Mouse (Mus musculus) spleen, embryonic (tissue): ENCODE results near the gene Hnrnpa1.
"Not testable (repeated sequence)": the region's sequence is repeated elsewhere in the genome, so short reads cannot be mapped to it uniquely, and the experiment has no call there.

Experiments used
- CTCF ChIA-PET: fragments of 350-600 bp; sonication (Branson Sonifier 250); formaldehyde crosslinking; loops from one replicate; lab custom pipeline; 2022; lab: Charles Lee

Hnrnpa1 gene

DNA sequence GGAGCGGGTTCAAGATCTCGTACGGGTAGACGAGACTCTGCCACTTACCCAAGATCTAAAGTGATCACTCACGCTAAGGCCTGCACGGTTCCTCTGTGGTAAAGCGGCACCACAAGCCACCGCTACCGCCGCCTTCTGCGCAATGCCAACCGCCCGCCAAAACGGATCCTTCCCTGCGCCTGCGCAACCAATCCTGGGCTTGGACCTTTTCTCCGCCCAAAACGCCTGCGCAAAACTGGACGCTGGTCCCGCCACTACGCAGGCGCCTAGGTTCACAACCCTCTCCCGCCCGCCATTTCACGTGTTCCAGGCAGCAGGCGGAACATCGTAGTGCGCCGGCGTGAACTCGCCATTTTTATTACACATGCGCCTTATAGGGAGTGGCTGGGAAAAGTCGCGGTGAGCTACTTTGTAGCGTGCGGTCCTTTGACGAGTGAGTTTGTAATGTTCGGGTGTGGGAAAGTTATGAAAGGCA, 510 bp upstream of the Hnrnpa1 start, which contains the start of gene Cbx5:
Cbx5 (minus strand) TSS at position 132 of the 475 bp plus-strand sequence.
- CTCF ChIA-PET: interaction anchor here (0.6 to 0.7 kb wide), 2 partner anchors 65 to 835 kb away, joined by 3 read pairs; no protein-coding TSS in a partner anchor

DNA sequence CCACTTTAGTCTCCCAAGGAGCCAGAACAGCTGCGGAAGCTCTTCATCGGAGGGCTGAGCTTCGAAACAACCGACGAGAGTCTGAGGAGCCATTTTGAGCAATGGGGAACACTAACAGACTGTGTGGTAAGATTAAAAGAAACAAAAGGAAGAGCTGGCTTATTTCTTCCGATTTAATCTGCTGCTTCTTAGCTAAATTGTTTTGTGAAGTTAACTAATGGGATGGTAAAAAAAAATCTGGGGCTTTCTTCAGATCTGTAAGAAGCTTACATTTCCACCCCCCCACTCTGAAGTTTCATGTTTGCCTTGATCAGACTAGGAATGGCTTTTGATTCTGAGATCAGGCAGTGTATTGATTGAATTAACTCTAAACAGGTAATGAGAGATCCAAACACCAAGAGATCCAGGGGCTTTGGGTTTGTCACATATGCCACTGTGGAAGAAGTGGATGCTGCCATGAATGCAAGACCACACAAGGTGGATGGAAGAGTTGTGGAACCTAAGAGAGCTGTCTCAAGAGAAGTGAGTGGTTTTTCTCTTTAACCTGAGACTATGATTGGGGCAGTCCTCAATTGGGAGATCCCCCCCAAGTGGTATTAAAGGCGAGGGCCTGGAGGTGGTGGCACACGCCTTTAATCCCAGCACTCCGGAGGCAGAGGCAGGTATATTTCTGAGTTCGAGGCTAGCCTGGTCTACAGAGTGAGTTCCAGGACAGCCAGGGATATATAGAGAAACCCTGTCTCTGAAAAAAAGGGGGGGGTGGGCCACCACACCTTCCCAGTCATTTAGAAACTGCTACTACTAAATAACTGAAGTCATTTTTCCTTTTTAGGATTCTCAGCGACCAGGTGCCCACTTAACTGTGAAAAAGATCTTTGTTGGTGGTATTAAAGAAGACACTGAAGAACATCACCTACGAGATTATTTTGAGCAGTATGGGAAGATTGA, 1.1 kb downstream of the Hnrnpa1 start:
- CTCF ChIA-PET: interaction anchor here (0.7 to 0.8 kb wide), 2 partner anchors 8 to 64 kb away, joined by 3 read pairs; no protein-coding TSS in a partner anchor

DNA sequence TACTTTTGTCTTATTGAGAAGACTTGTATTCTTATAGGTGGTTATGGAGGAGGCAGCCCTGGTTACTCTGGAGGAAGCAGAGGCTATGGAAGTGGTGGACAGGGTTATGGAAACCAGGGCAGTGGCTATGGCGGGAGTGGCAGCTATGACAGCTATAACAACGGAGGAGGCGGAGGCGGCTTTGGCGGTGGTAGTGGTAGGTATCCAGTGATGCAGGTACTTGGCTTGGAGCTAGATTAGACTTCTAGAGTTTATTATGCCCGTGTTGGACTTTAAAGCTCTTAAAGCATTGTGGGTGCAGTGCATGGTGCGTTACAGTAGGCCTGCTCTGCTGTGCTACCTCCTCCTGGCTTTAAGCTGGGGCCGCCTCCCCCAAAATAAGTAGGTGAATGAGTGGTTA, 2.7 kb downstream of the Hnrnpa1 start:
- CTCF ChIA-PET: interaction anchor here (0.5 to 1.1 kb wide), 4 partner anchors 11 to 775 kb away, joined by 3 to 6 read pairs (median 3); no protein-coding TSS in a partner anchor

GRCm38 (mm10) chr15:103245616-103246015, 5.4 kb downstream of the Hnrnpa1 start:
- CTCF ChIA-PET: no interaction called here

DNA sequence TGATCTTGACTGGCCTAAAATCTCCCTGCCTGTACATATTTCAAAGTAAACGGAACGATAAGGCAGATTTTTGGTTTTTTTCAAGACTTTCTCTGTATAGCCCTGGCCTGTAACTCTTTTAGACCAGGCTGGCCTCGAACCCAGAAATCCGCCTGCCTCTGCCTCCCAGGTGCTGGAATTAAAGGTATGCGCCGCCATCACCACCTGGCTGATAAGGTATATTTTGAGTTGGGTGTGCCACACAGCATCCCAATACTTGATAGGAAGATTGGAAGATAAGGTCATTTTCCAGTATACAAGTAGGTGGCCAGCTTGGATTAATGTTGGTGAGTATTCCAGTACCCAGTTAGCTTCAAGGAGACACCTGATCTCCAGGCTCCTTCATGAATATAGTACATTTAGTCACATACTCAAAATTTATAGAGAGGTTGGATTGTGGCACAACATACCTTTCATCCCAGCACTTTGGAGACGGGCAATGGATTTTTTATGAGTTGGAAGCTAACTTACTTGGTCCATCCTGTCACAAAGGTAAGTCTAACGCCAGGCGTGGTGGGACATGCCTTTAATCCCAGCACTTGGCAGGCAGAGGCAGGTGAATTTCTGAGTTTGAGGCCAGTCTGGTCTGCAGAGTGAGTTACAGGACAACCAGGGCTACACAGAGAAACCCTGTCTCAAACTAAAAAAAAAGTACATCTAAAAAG, 7.0 kb downstream of the Hnrnpa1 start:
- CTCF ChIA-PET: interaction anchor here (1.0 kb wide), 1 partner anchor 33 kb away, joined by 5 read pairs; no protein-coding TSS in a partner anchor

DNA sequence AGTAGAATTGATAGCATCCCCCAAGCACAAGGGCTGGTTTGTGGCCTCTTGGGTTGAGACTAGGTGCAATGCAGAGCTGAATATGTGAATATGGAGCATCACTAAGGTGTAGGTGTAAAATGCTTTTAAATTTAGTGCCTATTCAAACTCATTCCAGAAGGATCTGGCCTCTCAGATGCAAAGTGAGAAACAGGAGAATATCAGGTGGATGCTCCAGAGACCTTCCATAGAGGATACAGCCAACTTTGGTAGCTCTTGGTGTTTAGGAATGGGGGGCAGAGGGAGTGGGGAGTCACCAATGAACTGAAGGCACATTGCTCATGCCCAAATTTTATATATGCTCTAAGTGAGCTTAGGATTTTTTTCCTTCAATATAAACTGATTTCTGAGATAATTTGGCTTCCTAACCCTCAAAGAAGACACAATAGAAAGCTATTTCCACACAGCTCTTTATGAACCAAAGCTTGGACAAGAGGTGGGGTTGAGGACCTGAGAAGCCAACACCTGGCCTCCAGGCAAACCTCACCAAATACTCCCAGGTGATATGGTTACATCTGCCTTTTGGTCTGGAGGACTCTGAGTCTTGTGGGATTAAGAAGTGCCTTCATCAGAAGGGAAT, 7.7 kb downstream of the Hnrnpa1 start:
- CTCF ChIA-PET: interaction anchor here (1.0 kb wide), 1 partner anchor 33 kb away, joined by 5 read pairs; no protein-coding TSS in a partner anchor

GRCm38 (mm10) chr15:103248401-103249313, 8.4 kb downstream of the Hnrnpa1 start:
- CTCF ChIA-PET: interaction anchor here (0.7 to 1.0 kb wide), 2 partner anchors 7 to 32 kb away, joined by 3 to 5 read pairs; no protein-coding TSS in a partner anchor

- CTCF ChIA-PET: not testable (repeated sequence)
Measured at GRCm38 (mm10) chr15:103249511-103249910, 9.3 kb downstream of the Hnrnpa1 start.

DNA sequence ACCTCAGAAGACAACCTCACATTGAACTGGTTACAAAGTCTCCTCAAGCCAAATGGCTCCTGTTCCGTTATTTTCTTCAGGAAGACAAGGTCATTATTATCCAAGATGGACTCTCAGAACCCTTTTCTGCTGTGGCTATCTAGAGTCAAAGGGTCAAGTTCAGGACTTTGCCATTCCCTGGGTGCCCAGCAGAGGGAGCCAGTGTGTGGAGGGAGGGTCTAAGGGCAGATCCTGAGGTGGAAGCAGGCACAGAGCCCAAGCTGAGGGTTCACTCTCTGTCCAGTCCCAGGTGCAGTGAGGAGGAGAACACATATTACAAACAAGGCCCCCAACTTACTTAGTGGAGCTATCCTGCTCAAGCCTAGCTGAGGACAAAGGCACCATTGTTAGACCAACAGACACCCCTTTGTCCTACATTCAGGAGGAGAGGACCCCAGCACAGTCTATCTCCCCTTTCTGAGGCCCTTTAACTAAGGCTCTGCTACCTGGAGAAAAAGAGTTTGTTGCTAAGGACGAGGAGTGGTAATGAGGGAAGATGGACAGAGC, 10.0 kb downstream of the Hnrnpa1 start:
- CTCF ChIA-PET: interaction anchor here (0.5 to 1.0 kb wide), 2 partner anchors 35 to 57 kb away, joined by 3 read pairs; no protein-coding TSS in a partner anchor

- CTCF ChIA-PET: interaction anchor here (1.0 kb wide), 1 partner anchor 86 kb away, joined by 3 read pairs; no protein-coding TSS in a partner anchor
Measured at GRCm38 (mm10) chr15:103251595-103251994, 11.4 kb downstream of the Hnrnpa1 start.

- CTCF ChIA-PET: no interaction called here
Measured at GRCm38 (mm10) chr15:103252660-103253059, 12.4 kb downstream of the Hnrnpa1 start.

DNA sequence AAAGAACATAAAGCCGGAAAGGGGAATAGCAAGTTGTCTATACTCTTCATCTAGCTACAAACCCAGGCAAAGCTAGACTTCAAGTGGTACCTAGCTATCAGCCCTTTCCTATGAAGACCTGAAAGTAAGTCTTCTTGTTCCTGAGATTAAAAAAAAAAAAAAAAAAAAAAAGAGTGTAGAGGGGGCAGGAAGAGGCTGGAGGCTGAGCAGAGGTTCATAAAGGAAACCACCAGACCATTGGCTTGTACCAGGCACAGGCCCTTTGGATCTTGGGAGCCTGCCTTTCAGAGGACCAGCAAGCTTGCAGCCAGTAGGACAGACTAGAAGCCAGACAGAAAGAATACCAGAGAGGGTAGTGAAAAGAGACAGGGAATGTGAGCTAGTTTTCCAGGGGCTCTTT, 13.1 kb downstream of the Hnrnpa1 start:
- CTCF ChIA-PET: interaction anchor here (0.9 kb wide), 1 partner anchor 11 kb away, joined by 3 read pairs; no protein-coding TSS in a partner anchor

DNA sequence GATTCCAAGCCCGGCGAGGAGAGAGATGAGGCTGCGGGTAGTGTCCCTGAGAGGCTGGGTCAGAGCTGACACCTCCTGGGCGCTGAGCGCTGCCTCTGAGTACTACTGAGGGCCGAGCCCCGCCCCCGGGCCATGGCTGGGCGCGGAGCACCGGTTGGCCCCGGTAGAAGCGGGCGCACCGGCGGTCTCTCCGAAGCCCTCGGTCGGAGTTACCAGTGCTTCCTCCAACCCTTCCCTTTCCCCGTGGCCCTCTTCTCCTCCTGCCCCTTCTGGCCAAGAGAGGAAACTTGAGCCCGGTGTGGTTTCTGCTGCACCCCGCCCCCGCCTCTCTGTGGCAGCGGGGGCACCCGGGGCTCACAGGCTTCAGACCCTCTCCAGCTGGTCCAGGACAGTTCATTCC, 14.9 kb downstream of the Hnrnpa1 start:
- CTCF ChIA-PET: no interaction called here

GRCm38 (mm10) chr15:103256210-103256986, 16.2 kb downstream of the Hnrnpa1 start:
- CTCF ChIA-PET: no interaction called here

GRCm38 (mm10) chr15:103257790-103258728, 17.8 kb downstream of the Hnrnpa1 start, which contains the start of gene Nfe2:
Gene Nfe2, minus strand, starts transcription at chr15:103258403.
- CTCF ChIA-PET: no interaction called here

DNA sequence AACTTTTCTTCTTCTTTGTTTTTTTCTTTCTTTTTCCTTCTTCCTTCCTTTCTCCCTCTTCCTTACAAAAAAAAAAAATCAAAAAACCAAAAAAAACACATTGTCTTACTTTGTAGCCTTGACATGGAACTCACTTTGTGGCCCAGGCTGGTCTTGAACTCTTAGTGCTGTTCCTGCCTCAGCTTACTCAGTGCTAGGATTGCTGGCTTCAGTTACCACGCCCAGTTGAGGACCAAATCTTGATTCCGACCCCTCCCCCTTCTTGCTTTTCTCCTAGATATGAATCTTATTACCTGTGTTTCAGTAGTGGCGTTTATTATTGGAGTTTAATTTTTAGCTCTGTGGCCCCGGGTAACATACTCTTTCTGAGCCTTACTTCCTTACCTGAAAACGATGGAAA, 18.9 kb downstream of the Hnrnpa1 start:
- CTCF ChIA-PET: no interaction called here

DNA sequence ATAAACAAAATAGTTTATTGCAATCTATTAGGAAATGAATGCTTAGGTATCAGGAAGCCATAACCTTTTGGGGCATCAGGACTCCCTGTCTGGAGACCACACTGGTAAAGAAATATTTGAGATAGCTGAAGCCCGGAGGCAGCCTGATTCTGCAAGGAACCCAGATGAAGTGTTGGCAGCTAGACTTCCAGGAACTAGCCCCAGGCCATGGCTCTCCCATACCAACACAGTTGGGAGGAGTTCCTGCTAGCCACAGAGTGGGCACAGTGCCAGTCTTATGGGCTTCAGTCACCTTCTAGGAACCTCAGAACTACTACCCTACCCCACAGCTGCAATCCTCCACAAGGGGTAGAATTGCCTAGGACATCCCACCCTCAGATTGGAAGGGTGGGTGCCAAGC, 19.8 kb downstream of the Hnrnpa1 start:
- CTCF ChIA-PET: no interaction called here

GRCm38 (mm10) chr15:103264794-103265193, 24.6 kb downstream of the Hnrnpa1 start:
- CTCF ChIA-PET: no interaction called here
